Mouse (Mus musculus): ENCODE data around the gene Slc35e4.

DNA sequence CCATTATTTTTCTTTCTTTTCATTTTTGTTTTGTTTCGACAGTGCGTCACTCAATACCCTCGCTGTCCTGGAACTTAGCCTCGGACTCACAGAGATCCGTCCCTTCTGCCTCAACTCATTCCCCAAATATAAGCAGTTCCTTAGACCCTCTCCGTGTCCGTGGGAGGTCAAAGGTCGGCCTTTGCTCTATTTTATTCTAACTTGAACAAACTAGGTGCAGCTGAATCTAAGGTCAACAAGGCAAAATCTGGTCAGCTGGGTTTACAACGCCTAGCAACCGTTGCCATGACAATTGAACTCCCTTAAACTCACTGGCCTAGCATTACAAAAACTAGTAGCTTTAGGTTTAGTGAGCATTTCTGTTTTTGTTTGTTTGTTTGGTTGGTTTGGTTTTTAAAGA is 48.7 kb upstream of the Slc35e4 start:
- TF ChIP-seq EP300 (optimal IDR thresholded peaks at IDR 0.05) = no peak
- TF ChIP-seq CTCF (IDR thresholded peaks at IDR 0.05; ENCODE audit: low read depth) = no peak
